Mouse (Mus musculus): ENCODE results near the gene Mapk12. TPM values are rescaled to one million over a fixed set of nuclear protein-coding genes. Genes with fewer than 3 reads are reported as not detected.

Gene Mapk12
- 8.1 and 10.6 TPM in 2 replicates for total RNA-seq (2012; rRNA removed)

DNA sequence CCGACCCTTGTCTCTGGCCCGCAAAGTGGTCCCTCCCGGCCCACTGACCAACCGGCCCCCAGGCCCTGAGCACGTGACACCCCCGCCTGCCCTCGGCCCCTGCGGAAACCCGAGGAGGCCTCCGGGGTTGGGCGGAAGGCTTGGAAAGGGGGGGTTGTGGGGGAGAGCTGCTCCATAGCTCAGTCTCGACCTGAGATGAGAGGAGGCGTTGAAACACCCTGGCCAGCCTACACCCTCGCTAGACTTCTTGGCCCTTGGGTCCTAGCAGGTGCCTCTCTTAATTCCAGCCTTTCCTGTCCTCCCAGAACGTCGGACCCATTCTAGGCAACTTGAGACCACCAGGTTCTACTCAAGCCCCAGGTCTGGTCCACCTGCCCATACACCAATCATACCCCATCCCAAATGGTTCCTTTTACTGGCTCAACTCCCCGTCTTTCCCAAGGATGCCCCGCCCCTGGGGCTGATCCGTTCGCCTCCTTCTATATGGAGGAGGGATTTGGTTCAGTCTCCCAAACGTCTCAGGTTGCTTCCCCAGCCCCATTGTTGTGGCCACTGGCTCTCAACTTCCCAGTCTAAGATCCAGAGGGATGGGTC lies at the start of gene Mapk12:
Gene Mapk12, minus strand, starts transcription at position 45 of the 594 bp plus-strand sequence.
- TF ChIP-seq ZC3H11A (IDR thresholded peaks at IDR 0.05; ENCODE audit: borderline replicate concordance, low read depth, low read length) (no peak), CHD2 (IDR thresholded peaks at IDR 0.05; ENCODE audit: low read depth, low read length) (no peak), MAFK (IDR thresholded peaks at IDR 0.05; ENCODE audit: insufficient read depth, low read depth, low read length) (no peak), HCFC1 (IDR thresholded peaks at IDR 0.05; ENCODE audit: borderline replicate concordance, insufficient read depth, low read length) (no peak), ZNF384 (IDR thresholded peaks at IDR 0.05; ENCODE audit: low read depth, low read length) (no peak)
- Histone ChIP-seq H3K4me3 (ENCODE audit: insufficient read depth in 1 of 2, low read depth in 1 of 2, low read length in 2 of 2, poor library complexity in 1 of 2, severe bottlenecking in 1 of 2) (peak within 1 kb of the TSS; percentile 69 to 88), H3K9ac (ENCODE audit: insufficient read depth, low read depth, low read length, poor library complexity, severe bottlenecking) (peak within 1 kb of the TSS; percentile 84), H3K9me3 (ENCODE audit: control insufficient read depth, insufficient read depth, low read depth, low read length) (no peaks in the 10 kb centered on the region), H3K36me3 (ENCODE audit: control insufficient read depth, insufficient read depth, low read length, poor library complexity, severe bottlenecking) (peaks cover 4% of the 10 kb centered on the region; the same call in 1 of the 2 replicates), H3K27ac (ENCODE audit: insufficient read depth, low read depth, low read length, poor library complexity, severe bottlenecking) (no peak within 1 kb of the TSS), H3K4me1 (ENCODE audit: control insufficient read depth in 2 of 2, insufficient read depth in 2 of 2, low read length in 2 of 2, poor library complexity in 1 of 2) (peaks cover 0 to 12% of the 10 kb centered on the region in 2 experiments; a peak in 1 of 4 replicates)
- DNase-seq (ENCODE audit: low read depth, low spot score): peak; percentile 56
- in situ Hi-C loops (cut with MboI; ENCODE audit: low sequenced_read_pairs in 2 of 2, unreplicated experiment in 2 of 2): no loop called here

GRCm38 (mm10) chr15:89184937-89185227 lies 44.4 kb upstream of the Mapk12 start:
- DNase-seq (ENCODE audit: low read depth, low spot score): no peak
- peaks cover 6% of the 10 kb centered on the region; the same call in 1 of the 2 replicates for H3K36me3 ChIP-seq (ENCODE audit: control insufficient read depth, insufficient read depth, low read length, poor library complexity, severe bottlenecking)
- H3K9ac ChIP-seq (ENCODE audit: insufficient read depth, low read depth, low read length, poor library complexity, severe bottlenecking): no peak overlapping the region
- no peaks in the 10 kb centered on the region for H3K9me3 ChIP-seq (ENCODE audit: control insufficient read depth, insufficient read depth, low read depth, low read length)
- TF ChIP-seq MAFK (IDR thresholded peaks at IDR 0.05; ENCODE audit: insufficient read depth, low read depth, low read length) (no peak), HCFC1 (IDR thresholded peaks at IDR 0.05; ENCODE audit: borderline replicate concordance, insufficient read depth, low read length) (no peak), ZNF384 (IDR thresholded peaks at IDR 0.05; ENCODE audit: low read depth, low read length) (no peak), CHD2 (IDR thresholded peaks at IDR 0.05; ENCODE audit: low read depth, low read length) (no peak), ZC3H11A (IDR thresholded peaks at IDR 0.05; ENCODE audit: borderline replicate concordance, low read depth, low read length) (no peak)
- no peak overlapping the region for H3K27ac ChIP-seq (ENCODE audit: insufficient read depth, low read depth, low read length, poor library complexity, severe bottlenecking)
- H3K4me1 ChIP-seq (ENCODE audit: control insufficient read depth in 2 of 2, insufficient read depth in 2 of 2, low read length in 2 of 2, poor library complexity in 1 of 2): peaks cover 2 to 28% of the 10 kb centered on the region in 2 experiments; a peak in 3 of 4 replicates
- in situ Hi-C loops (cut with MboI; ENCODE audit: low sequenced_read_pairs in 2 of 2, unreplicated experiment in 2 of 2): no loop called here
- no peak overlapping the region for H3K4me3 ChIP-seq (ENCODE audit: insufficient read depth in 1 of 2, low read depth in 1 of 2, low read length in 2 of 2, poor library complexity in 1 of 2, severe bottlenecking in 1 of 2)

DNA sequence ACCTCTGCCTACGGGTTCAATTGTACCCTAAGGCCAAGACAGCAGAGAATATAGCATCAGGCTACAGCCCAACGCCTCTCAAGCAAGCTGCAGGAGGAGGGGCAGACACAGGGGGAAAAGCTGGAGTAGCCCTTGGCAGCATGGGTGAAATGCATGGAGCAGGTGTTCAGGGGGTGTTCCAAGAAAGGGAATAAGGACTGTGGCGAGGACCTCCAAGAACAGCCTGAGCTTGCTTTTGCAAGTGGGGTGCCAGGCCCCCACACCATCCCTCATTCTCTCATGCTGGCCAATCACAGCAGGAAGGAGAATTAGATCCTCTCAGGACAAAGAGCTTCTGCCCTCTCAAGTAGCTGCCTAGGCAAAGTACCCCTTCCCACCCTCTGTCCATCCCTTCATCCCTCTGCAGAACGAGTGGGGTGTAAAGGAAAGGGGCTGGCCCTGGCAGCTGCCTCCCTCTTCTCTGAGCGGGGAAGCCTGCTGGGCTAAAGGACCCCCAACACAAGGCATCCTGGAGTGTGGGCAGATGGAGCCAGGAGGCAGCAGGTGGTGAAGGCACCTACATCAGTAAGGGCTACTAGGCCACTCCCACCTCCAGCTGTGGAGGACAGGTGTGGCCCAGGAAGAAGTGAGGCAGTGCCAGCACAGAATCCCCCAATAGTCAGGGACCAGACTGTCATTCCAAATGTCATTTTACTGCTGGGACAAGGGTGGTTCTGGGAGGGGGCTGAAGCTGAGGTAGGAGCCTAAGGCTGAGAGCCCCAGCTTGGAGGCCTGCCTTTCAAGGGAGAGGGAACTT lies 43.8 kb upstream of the Mapk12 start:
- DNase-seq (ENCODE audit: low read depth, low spot score): no peak
- in situ Hi-C loops (cut with MboI; ENCODE audit: low sequenced_read_pairs in 2 of 2, unreplicated experiment in 2 of 2): no loop called here
- no peaks in the 10 kb centered on the region for H3K9me3 ChIP-seq (ENCODE audit: control insufficient read depth, insufficient read depth, low read depth, low read length)
- H3K4me3 ChIP-seq (ENCODE audit: insufficient read depth in 1 of 2, low read depth in 1 of 2, low read length in 2 of 2, poor library complexity in 1 of 2, severe bottlenecking in 1 of 2): no peak overlapping the region
- no peak for TF ChIP-seq ZNF384 (IDR thresholded peaks at IDR 0.05; ENCODE audit: low read depth, low read length)
- TF ChIP-seq MAFK (IDR thresholded peaks at IDR 0.05; ENCODE audit: insufficient read depth, low read depth, low read length): no peak
- TF ChIP-seq CHD2 (IDR thresholded peaks at IDR 0.05; ENCODE audit: low read depth, low read length): no peak
- no peak for TF ChIP-seq HCFC1 (IDR thresholded peaks at IDR 0.05; ENCODE audit: borderline replicate concordance, insufficient read depth, low read length)
- no peak for TF ChIP-seq ZC3H11A (IDR thresholded peaks at IDR 0.05; ENCODE audit: borderline replicate concordance, low read depth, low read length)
- H3K9ac ChIP-seq (ENCODE audit: insufficient read depth, low read depth, low read length, poor library complexity, severe bottlenecking): no peak overlapping the region
- H3K4me1 ChIP-seq (ENCODE audit: control insufficient read depth in 2 of 2, insufficient read depth in 2 of 2, low read length in 2 of 2, poor library complexity in 1 of 2): peaks cover 5 to 31% of the 10 kb centered on the region in 2 experiments
- peaks cover 6% of the 10 kb centered on the region; the same call in 1 of the 2 replicates for H3K36me3 ChIP-seq (ENCODE audit: control insufficient read depth, insufficient read depth, low read length, poor library complexity, severe bottlenecking)
- no peak overlapping the region for H3K27ac ChIP-seq (ENCODE audit: insufficient read depth, low read depth, low read length, poor library complexity, severe bottlenecking)

DNA sequence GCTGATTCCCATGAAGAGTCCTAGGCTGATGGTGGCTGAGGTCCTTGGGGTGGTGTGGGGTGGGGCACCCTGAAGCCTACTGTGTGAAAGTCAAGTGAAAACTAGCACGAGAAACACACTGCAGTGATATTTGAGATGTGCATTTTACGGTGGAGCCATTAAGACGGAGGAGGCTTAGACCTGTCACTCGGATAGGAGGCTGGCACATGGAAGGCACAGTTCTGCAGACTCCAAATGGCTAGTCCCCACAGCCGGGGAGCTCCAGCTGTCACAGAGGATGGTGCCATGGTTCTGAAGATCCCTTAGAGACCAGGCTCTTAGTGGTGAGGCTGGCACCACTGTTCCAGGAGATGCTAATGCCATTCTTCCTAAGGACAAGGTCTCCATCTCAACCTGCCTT lies 42.3 kb upstream of the Mapk12 start:
- no peaks in the 10 kb centered on the region for H3K9me3 ChIP-seq (ENCODE audit: control insufficient read depth, insufficient read depth, low read depth, low read length)
- no peak for DNase-seq (ENCODE audit: low read depth, low spot score)
- peaks cover 6% of the 10 kb centered on the region; the same call in 1 of the 2 replicates for H3K36me3 ChIP-seq (ENCODE audit: control insufficient read depth, insufficient read depth, low read length, poor library complexity, severe bottlenecking)
- no peak overlapping the region for H3K4me3 ChIP-seq (ENCODE audit: insufficient read depth in 1 of 2, low read depth in 1 of 2, low read length in 2 of 2, poor library complexity in 1 of 2, severe bottlenecking in 1 of 2)
- TF ChIP-seq CHD2 (IDR thresholded peaks at IDR 0.05; ENCODE audit: low read depth, low read length) (no peak), ZNF384 (IDR thresholded peaks at IDR 0.05; ENCODE audit: low read depth, low read length) (no peak), ZC3H11A (IDR thresholded peaks at IDR 0.05; ENCODE audit: borderline replicate concordance, low read depth, low read length) (no peak), MAFK (IDR thresholded peaks at IDR 0.05; ENCODE audit: insufficient read depth, low read depth, low read length) (no peak), HCFC1 (IDR thresholded peaks at IDR 0.05; ENCODE audit: borderline replicate concordance, insufficient read depth, low read length) (no peak)
- no peak overlapping the region for H3K9ac ChIP-seq (ENCODE audit: insufficient read depth, low read depth, low read length, poor library complexity, severe bottlenecking)
- in situ Hi-C loops (cut with MboI; ENCODE audit: low sequenced_read_pairs in 2 of 2, unreplicated experiment in 2 of 2): no loop called here
- no peak overlapping the region for H3K27ac ChIP-seq (ENCODE audit: insufficient read depth, low read depth, low read length, poor library complexity, severe bottlenecking)
- H3K4me1 ChIP-seq (ENCODE audit: control insufficient read depth in 2 of 2, insufficient read depth in 2 of 2, low read length in 2 of 2, poor library complexity in 1 of 2): peaks cover 8 to 44% of the 10 kb centered on the region in 2 experiments
